Mouse (Mus musculus): ENCODE results near the gene Irf4.

Gene Irf4

DNA sequence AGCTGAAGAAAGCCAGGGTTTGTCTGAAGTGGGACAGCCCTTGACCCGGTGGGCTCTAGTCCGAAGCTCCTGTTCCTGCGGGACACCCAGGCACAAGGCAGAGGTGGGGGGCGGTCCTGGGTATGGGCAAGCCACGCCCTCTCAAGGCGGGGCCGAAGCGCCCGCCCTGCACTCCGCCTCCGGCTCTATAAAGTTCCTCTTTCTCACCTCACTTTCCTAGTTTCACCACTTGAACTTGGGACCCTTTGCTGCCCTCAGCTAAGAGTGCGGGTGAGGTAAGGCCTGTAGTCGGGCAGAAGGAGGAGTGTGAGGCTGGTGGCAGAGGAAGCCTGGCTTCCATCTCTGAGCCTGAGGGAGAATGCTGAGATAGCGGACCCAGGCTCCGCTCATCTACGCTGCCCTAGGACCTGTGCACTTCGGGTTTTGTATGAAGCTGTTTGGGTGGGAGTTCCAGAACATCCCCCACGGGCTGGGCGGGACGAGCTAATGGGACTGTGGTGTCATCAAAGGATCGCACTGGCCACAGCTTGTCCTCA is at the start of gene Irf4:
Gene Irf4 (plus strand): TSS at position 206 of the 536 bp plus-strand sequence.
- DNase-seq: peak; percentile 98

DNA sequence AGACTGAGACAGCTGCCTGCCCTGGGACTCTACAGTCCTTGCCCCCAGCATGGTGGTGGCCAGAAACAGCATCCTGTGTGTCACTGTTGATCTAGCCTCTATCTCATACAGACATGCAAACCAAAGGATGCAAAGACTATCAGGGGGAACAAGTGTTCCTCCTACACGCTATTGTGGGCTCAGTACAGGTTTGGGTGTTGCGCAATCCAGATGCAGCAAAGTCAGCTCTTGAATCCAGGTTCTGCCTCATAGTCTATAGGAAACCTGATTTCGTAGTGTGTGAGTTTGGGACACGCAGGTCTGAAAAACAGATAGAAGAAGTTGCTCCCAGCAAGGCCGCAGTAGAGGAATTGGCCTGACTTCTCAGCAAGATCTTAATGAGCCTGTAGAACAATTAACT is 46.3 kb upstream of the Irf4 start:
- no peak for DNase-seq

DNA sequence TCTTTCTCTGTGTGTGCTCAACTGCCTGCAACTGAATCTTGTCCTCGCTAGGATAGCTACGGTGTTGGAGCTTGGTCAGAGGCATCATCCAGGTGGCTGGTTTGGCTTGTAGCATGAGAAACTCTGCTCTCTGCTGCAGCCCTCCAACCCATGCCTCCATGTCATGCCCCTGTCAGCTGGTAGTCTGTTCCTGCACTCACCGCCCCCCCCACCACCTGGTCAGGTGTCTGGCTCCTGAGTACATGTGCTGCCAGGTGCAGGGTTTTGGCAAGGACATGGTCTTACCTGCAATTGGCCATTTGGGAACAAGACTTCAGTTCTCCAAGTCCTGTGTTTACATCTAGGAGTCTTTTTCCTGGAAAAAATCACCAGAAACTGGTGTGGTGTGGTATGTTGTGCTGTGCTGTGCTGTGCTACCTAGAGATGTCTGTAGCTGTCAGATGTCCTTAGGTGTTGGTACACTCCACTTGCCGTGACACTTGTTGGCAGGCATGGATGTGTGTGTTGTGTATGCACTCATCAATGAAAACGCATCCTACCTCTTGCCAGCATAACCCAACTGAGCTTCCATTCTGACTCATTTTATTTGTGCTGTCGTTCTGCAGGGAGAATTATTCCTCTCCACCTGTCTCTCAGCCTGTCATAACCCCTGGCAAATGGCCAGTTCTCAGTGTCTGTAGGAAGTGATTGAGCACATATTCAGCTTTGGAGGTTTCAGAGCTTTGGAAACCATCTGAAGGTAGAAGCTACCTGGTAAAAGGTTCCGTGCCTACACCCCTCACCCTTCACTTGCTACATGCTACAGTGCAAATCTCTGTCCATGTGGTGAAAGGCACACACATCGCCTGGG is 44.6 kb upstream of the Irf4 start:
- no peak for DNase-seq

- DNase-seq: peak; percentile 73
These were observed 38.0 kb upstream of the Irf4 start for GRCm38 (mm10) chr13:30711066-30711465.

DNA sequence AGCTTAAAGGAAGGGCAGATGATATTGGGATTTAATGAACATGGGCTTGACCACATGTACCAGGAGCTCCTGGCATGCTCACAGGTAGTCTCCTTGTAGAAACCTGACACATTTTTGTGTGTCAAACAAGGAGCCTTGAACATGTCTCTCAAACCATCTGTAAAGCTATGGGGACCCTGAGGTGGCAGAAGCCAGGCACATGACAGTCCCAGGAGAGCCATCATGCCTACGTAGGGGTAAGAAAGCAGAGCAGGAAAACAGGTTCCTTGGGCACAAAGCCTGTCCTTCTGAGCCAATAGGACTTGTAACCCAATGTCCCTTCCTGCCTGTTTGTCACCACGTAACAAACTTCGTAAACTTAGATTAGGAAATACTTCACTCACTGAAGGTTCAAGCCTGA is 37.3 kb upstream of the Irf4 start:
- DNase-seq: peak; percentile 82

GRCm38 (mm10) chr13:30712280-30712679 is 36.7 kb upstream of the Irf4 start:
- peak; percentile 92 for DNase-seq

GRCm38 (mm10) chr13:30713621-30714020 is 35.4 kb upstream of the Irf4 start:
- DNase-seq: peak; percentile 68

DNA sequence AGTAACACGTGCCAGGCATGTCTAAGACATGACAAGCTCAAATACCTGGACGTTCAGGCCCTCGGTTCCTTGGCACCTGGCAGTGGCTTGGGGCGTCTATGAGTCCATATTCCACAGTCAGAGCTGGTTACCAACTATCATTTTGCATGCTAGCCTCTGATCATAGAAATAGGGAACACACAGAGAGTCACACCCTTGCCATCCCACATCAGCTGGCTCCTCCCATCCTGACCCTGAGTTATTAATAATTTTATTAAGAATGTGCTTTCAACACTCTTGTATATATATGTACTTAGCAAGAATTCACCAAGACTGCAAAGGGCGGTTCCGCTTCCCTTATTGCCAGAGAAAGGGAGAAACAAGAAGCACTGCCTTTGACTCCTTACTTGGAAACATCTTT is 34.5 kb upstream of the Irf4 start:
- DNase-seq: peak; percentile 94

DNA sequence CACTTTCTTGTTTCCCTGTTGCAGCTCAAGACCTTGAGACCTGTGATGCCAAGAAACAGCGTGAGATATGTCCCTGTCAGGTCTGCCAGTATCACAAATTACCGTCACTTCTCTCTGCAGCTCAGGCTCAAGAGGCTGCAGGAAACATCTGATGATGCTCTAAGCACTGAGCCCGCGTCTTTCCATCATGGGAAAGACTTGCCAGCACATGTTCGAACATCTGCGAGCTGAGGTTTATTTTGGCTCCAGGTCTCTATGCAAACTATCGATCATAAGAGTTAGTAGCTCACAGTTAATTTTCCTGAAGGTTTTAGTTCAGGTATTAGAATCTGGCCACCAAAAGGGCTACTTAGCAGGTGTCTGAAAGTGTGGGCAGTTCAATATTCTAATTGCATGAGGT is 34.0 kb upstream of the Irf4 start:
- no peak for DNase-seq

- DNase-seq: no peak
These were observed 33.5 kb upstream of the Irf4 start for GRCm38 (mm10) chr13:30715573-30715972.

GRCm38 (mm10) chr13:30716611-30717010 is 32.4 kb upstream of the Irf4 start:
- DNase-seq: no peak

GRCm38 (mm10) chr13:30722601-30723000 is 26.4 kb upstream of the Irf4 start:
- no peak for DNase-seq

- no peak for DNase-seq
These were observed 25.8 kb upstream of the Irf4 start for GRCm38 (mm10) chr13:30723258-30723657.

DNA sequence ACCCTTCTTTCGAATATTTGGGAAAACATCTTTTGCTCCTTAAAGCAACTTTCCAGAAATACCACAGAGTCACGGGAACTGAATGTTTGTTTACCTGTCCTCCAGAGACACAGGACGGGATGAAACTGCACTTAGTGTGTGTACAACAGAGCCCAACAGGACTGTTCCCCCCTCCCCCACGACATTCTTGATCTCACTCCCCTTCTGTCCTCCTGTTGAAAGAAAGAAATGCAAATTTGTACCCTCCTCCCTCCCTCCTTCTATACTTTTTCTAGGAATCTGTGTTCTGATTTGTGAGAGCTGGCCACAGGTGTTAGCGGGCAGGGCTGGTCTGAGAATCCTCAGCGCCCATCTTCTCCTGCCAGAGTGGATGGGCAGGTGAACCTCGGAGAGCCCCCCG is 25.2 kb upstream of the Irf4 start:
- no peak for DNase-seq

DNA sequence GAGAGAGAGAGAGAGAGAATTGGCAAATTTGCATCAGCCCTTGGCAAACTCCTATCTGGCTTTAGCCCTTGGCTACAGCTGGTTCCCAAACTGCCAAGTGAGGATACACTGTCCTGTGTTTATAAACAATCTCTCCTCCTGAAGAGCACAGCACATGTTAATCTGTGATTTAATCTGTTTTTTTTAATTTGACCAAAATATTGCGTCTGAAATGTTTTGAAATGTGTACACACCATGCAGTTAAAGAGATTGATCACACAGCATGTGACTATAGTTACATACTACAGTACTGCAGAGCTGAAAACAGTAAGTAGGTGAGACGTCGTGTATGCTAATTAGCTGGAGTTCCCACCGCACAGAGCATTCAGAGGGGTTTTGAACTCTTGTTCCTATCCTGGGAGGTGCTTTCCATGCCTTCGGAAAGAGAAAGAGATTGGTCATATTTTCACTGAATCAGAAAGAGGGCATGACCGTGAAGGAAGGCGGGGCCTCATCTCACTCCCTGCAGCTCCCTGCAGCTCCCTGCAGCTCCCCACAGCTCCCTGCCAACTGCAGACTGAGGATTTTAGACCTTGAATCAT is 24.2 kb upstream of the Irf4 start:
- no peak for DNase-seq

GRCm38 (mm10) chr13:30726879-30727278 is 22.1 kb upstream of the Irf4 start:
- no peak for DNase-seq

- DNase-seq: peak; percentile 92
These were observed 20.9 kb upstream of the Irf4 start for GRCm38 (mm10) chr13:30728155-30728554.

- DNase-seq: peak; percentile 95
These were observed 19.8 kb upstream of the Irf4 start for GRCm38 (mm10) chr13:30729245-30729644.

GRCm38 (mm10) chr13:30730104-30730793 is 18.8 kb upstream of the Irf4 start:
- DNase-seq: peak; percentile 77

DNA sequence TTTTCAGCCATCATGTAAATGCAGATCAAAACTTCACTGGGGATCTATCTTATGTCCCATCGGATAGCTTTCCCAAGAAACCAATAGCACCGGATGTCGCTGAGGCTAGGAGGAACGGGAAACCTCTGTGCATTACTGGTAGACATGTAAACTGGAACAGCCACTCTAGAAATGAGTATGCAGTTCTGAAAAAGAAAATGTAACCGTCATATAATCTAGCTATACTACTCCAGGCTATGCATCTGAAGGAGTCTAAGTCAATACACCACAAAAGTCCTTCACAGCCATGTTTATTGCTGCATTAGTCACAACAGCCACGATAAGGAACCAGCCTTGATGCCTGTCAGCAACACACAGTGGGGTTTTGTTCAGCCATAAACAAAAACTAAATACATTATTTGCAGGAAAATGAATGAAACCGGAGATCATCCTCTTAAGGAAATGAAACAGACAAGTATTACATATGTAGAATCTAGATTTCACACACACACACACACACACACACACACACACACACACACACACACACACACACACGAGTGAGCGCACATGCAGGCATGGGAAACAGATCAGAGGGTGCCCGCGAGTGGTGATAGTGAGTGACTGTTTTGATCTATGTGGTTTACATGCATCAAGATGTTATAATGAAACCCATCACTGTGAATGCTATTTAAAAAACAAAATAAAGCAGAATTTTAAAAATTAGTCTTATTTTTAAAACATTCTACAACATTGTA is 16.1 kb upstream of the Irf4 start:
- DNase-seq: peak; percentile 50

DNA sequence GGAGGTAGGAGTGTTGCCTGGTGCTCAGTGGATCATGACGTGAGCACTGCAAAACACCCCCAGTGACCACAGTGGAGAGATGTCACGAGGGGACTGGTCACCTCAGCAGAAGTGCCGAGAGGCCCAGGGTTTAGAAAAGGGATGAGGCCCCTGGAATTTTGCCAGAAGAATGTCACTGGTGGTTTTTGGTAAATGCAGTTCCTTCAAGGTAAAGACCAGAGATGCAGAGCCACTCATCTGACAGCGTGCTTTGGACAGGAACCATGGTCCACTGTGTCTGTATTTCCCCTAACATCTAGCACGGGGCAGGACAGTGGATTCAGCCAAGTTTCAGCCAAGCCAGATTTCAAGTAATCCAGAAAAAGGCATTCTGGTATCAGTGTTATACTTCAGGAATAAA is 12.3 kb upstream of the Irf4 start:
- DNase-seq: no peak

DNA sequence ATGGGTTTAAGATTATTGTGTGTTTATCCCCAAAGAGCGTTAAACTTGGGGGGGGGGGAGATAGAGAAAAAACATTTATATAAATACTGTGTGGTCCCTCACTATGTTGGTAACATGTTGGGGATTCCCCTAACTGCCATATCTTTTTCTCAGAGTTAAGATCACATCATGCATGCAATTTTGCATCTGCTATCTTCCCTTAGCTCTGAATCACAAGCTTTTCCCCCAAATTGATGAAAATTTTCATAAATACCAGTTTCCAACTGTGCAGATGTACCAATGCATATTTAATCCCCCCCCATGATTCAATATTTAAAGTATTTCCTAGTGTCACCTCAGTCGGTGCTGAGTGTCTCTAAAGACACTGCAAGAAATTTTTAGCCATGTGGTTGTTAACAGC is 11.8 kb upstream of the Irf4 start:
- DNase-seq: no peak

DNA sequence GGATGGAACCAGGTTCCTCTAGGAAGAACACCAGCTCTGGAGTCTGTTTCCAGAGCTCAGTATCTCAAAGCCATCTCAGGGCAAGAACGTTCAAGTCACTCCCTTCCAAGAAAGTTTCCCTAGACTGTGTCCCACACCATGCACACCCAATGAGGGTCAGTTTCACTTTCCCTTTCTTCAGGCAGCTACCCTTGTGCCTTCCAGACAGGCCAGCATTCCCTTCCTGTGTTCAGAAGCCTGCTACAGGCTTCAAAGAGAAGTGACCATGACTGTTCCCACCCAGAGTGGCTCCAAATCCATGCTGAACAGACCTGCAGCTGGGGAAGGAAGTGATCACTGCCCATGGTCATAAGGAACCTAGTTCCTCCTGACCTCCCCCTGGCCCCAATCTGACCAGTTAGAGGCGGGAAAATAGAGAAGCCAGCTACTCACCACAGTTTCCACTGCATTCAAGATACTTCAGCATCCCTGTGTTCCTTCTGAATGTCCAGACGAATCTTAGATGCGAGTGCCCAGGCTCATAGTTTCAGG is 10.7 kb upstream of the Irf4 start:
- DNase-seq: peak; percentile 96

Measured in heart, adult 11 months (tissue).